Mouse (Mus musculus) liver, embryonic 16.5 days (tissue): ENCODE measurements around the gene Tmod3. TPM values are rescaled to one million over a fixed set of nuclear protein-coding genes. Genes with fewer than 3 reads are reported as not detected.

Source experiments
- ATAC-seq: fragments of 200-750 bp; cut with Nextera tagmentation; 2 replicates; pipeline ENCODE4 v1.8.0; 2017; ENCODE audit warnings: low read depth, mild to moderate bottlenecking, moderate number of reproducible peaks, moderate library complexity
- H3K27ac ChIP-seq: fragments of 300-500 bp; sonication (generic); 2 replicates; pipeline ENCODE4 v1.5.1; 2014; ENCODE audit warnings: mild to moderate bottlenecking, low read length
- H3K27me3 ChIP-seq: fragments of 300-500 bp; sonication (generic); 2 replicates; pipeline ENCODE4 v1.6.1; 2014; ENCODE audit warnings: low read depth, low read length, mixed read lengths; ENCODE audit not compliant: control insufficient read depth, insufficient read depth
- H3K36me3 ChIP-seq: fragments of 300-500 bp; sonication (generic); 2 replicates; pipeline ENCODE4 v1.6.1; 2014; ENCODE audit warnings: mild to moderate bottlenecking; ENCODE audit not compliant: control insufficient read depth, insufficient read depth
- H3K4me1 ChIP-seq: fragments of 300-500 bp; sonication (generic); 2 replicates; pipeline ENCODE4 v1.6.1; 2014; ENCODE audit warnings: low read depth, low read length, mixed read lengths; ENCODE audit not compliant: control insufficient read depth
- H3K4me2 ChIP-seq: fragments of 300-500 bp; sonication (generic); 2 replicates; pipeline ENCODE4 v1.6.1; 2014; ENCODE audit warnings: low read depth, low read length, mixed read lengths
- H3K4me3 ChIP-seq: fragments of 300-500 bp; sonication (generic); 2 replicates; pipeline ENCODE4 v1.5.1; 2014; ENCODE audit warnings: low read depth, mild to moderate bottlenecking, low read length
- H3K9ac ChIP-seq: fragments of 300-500 bp; sonication (generic); 2 replicates; pipeline ENCODE4 v1.6.1; 2014; ENCODE audit warnings: low read depth, low read length
- H3K9me3 ChIP-seq: fragments of 300-500 bp; sonication (generic); replicated peaks from 2 replicates; pipeline ENCODE4 v1.6.1; 2016; ENCODE audit warnings: low read length; ENCODE audit not compliant: control insufficient read depth
- WGBS: fragments of 180-500 bp; shearing (Covaris S2); extraction: QIAGEN DNeasy Blood & Tissue Kit; methylation state at CpG from one replicate; pipeline ENCODE4 v1.1.7; 2014; ENCODE audit not compliant: insufficient replicate concordance; 5-methylcytosine and 5-hydroxymethylcytosine counted together
- polyA plus RNA-seq: library from polyadenylated mRNA; unstranded; fragments of >200 nt; fragmentation: Nextera tagmentation; extraction: Ambion mirVana; gene quantifications from 2 replicates; pipeline ENCODE4 v1.2.1, GENCODE M21; 2015

The Tmod3 gene
- polyA plus RNA-seq, 1 experiment from 2014 or later: 28.2 TPM

DNA sequence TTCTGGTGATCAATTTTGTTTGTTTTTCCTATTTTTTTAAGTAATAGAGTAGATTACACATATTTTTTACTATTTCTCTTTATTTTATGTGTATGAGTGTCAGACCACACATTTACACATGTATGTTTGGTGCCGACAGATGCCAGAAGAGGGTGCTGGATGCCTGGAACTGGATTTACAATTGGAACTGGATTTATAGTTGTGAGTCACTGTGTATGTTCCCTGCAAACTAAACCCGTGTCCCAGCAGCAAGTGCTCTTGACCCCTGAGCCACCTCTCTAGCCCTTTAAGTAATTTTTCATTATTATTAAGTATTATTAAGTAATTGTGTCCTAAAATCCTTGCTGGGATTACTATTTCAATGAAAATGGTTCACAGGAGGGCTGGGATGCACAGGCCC lies 37.2 kb downstream of the Tmod3 start:
- WGBS: 65% methylated on average over 2 of the region's 2 CpGs

DNA sequence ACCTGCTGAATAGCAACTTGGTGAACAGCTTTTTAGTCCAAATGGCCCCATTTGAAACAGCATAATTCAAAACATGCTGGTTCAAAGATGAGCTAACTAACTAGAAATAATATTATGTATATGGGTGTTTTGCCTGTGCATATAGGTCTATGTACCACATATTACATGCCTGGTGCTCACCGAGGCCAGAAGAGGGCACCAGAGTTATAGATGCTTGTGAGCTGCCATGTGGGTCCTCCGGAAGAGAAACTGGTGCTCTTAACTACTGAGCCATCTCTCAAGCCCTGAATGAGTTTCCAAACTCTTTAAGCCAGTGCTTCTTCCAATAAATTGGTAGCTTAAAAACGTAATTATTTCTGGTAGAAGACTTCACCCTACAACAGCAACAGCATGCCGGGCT lies 37.7 kb downstream of the Tmod3 start:
- 43% methylated on average over 4 of the region's 4 CpGs for whole genome bisulfite sequencing
- no peak overlapping the region for H3K4me2 ChIP-seq
- H3K36me3 ChIP-seq: no peaks in the 10 kb centered on the region; the same call in 1 of the 2 replicates
- H3K9ac ChIP-seq: no peak overlapping the region
- no peak overlapping the region for H3K27ac ChIP-seq
- H3K9me3 ChIP-seq: no peaks in the 10 kb centered on the region
- no peaks in the 10 kb centered on the region for H3K27me3 ChIP-seq
- no peaks in the 10 kb centered on the region for H3K4me1 ChIP-seq
- no peak overlapping the region for H3K4me3 ChIP-seq
- no peak for ATAC-seq

More for the DNA sequence above, 37.2 kb downstream of the Tmod3 start:
- no peak overlapping the region for H3K4me3 ChIP-seq
- H3K4me2 ChIP-seq: no peak overlapping the region
- H3K9me3 ChIP-seq: no peaks in the 10 kb centered on the region
- H3K27ac ChIP-seq: no peak overlapping the region
- no peaks in the 10 kb centered on the region; the same call in 1 of the 2 replicates for H3K36me3 ChIP-seq
- peaks cover under 1% of the 10 kb centered on the region; the same call in 1 of the 2 replicates for H3K4me1 ChIP-seq
- ATAC-seq: no peak
- H3K27me3 ChIP-seq: no peaks in the 10 kb centered on the region
- no peak overlapping the region for H3K9ac ChIP-seq

DNA sequence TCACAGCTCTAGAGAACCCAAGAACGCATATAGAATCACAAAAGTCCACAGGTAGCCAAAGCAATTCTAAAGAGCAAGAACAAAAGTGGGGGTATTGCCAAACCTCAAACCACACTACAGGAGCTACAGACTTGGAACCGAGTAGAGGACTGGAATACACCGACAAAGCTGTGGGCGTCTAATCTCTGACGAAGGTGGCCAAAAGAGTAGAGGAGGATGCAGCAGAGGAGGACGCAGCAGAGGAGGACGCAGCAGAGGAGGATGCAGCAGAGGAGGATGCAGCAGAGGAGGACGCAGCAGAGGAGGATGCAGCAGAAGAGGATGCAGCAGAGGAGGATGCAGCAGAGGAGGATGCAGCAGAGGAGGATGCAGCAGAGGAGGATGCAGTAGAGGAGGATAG lies 38.5 kb downstream of the Tmod3 start:
- no peaks in the 10 kb centered on the region for H3K4me1 ChIP-seq
- H3K36me3 ChIP-seq: no peaks in the 10 kb centered on the region; the same call in 1 of the 2 replicates
- H3K27ac ChIP-seq: no peak overlapping the region
- no peak overlapping the region for H3K4me2 ChIP-seq
- no peaks in the 10 kb centered on the region for H3K27me3 ChIP-seq
- no peaks in the 10 kb centered on the region for H3K9me3 ChIP-seq
- no peak overlapping the region for H3K9ac ChIP-seq
- H3K4me3 ChIP-seq: no peak overlapping the region
- WGBS: 69% methylated on average over 8 of the region's 8 CpGs
- ATAC-seq: no peak

DNA sequence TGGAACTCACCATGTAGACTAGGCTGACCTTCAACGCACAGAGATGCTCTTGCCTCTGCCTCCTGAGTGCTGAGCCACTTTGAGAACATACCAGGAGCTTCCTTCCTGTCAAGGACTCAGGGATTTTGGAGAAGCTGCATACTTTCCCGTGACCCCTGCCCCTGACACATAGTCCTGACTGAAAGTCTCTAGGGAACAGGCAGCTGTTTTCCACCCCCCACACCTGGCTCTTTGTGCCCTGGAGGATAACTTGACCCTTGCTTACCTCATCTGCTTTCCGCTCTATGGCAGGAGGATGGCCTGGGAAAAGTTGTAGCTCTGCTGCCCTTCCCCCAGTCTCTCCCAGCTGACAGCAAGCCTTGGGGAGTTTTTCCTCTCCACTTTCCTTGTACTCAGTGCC lies 41.7 kb downstream of the Tmod3 start:
- H3K27me3 ChIP-seq: no peaks in the 10 kb centered on the region
- ATAC-seq: no peak
- no peaks in the 10 kb centered on the region for H3K4me1 ChIP-seq
- H3K9me3 ChIP-seq: no peaks in the 10 kb centered on the region
- H3K4me2 ChIP-seq: no peak overlapping the region
- H3K9ac ChIP-seq: no peak overlapping the region
- no peak overlapping the region for H3K4me3 ChIP-seq
- H3K36me3 ChIP-seq: peaks cover 4% of the 10 kb centered on the region
- 73% methylated on average over 3 of the region's 3 CpGs for WGBS
- no peak overlapping the region for H3K27ac ChIP-seq

DNA sequence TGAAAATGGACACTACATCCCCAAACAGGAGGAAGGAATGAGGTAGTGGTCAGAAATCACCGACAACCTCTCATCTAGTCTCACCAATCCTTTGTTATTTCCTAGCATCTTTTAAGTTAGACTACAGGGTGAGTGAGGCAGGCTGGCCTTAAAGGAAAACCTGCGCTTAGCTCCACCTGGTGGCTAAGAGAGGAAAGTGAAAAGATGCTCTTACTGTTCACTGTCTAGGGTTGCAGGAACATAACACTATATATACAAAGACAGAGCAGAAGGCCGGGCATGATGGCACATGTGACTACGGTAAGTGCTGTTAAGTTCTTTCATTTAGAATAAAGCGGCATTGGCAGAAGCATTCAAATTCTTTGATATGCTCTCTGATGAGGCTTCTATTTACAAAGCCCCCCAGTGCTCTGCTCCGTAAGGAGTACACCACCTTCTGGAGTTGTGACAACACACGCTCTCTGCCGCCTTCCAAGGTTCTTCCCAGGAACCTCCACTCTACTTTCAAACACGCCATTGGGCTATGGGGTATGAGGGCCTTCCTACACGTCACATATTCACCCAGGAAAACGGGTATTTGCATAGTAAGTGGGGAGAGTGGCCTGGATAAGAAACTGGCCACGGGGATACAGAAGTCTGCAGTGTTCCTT lies 43.9 kb downstream of the Tmod3 start:
- H3K27me3 ChIP-seq: no peaks in the 10 kb centered on the region
- H3K36me3 ChIP-seq: peaks cover 4% of the 10 kb centered on the region
- no peak overlapping the region for H3K4me3 ChIP-seq
- H3K27ac ChIP-seq: no peak overlapping the region
- H3K9me3 ChIP-seq: no peaks in the 10 kb centered on the region
- no peak overlapping the region for H3K9ac ChIP-seq
- 0 out of 2 replicates have a peak, but pooled peaks have one; percentile 30 for ATAC-seq
- no peaks in the 10 kb centered on the region for H3K4me1 ChIP-seq
- no peak overlapping the region for H3K4me2 ChIP-seq
- WGBS: 58% methylated on average over 12 of the region's 12 CpGs

DNA sequence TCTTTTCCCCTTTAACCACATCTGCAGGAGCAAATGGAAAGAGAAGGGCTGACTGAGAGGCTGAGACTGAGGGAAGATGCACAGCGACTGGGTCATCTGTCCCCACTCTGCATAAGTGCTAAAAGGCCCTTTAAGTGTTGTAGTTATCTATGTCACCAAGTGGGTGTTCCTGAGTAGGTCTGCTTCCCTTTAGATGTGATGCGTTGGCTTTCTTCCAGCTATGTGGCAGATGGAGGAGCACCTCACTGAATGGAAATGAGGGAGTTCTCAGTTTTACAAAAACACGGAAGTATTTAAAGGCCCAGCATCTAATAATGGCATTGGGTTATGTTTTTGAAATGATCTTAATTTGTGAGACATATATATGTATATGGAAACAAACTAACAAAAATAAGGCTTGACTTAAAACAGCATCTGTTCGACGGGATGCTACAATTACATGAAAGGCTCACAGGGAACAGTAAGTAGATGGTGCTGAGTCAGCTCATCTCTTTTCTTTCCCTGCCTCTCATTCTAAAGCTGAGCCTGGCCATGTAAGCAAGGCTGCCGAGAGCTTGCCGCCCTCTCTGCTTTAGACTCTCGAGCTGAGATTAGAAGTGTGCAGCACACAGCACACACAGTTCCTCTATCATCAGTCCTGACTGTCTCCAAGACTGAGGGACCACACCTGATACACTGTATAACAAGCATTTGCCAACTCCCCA lies 48.1 kb downstream of the Tmod3 start:
- Histone ChIP-seq H3K9me3 (no peaks in the 10 kb centered on the region), H3K4me3 (no peak overlapping the region), H3K4me2 (no peak overlapping the region), H3K27me3 (no peaks in the 10 kb centered on the region), H3K9ac (no peak overlapping the region), H3K36me3 (peaks cover 4% of the 10 kb centered on the region), H3K27ac (no peak overlapping the region), H3K4me1 (no peaks in the 10 kb centered on the region)
- WGBS: 82% methylated on average over 8 of the region's 8 CpGs
- ATAC-seq: no peak

DNA sequence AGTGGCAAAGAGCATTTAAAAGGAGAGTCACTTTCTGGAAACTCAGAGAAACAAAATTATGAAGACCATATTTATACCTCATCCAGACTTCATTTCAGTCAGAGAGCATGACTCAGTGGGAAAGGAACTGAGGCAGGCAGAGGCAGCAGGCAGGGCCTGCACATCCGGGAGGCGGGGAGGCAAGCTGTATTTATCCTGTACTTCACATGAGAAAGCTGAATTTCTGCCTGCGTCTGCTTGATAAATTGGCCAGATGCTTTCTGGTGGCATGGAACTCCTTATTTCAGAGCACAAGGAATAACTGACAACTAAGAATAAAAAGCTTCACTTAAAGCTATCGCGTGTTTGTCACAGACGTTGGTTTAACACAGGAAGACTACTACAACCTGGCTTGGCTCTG lies 55.1 kb downstream of the Tmod3 start:
- no peak for ATAC-seq
- Histone ChIP-seq H3K36me3 (no peaks in the 10 kb centered on the region; the same call in 1 of the 2 replicates), H3K4me2 (no peak overlapping the region), H3K4me1 (no peaks in the 10 kb centered on the region), H3K4me3 (no peak overlapping the region), H3K27ac (no peak overlapping the region), H3K27me3 (no peaks in the 10 kb centered on the region), H3K9ac (no peak overlapping the region), H3K9me3 (no peaks in the 10 kb centered on the region)
- WGBS: 90% methylated on average over 6 of the region's 6 CpGs

DNA sequence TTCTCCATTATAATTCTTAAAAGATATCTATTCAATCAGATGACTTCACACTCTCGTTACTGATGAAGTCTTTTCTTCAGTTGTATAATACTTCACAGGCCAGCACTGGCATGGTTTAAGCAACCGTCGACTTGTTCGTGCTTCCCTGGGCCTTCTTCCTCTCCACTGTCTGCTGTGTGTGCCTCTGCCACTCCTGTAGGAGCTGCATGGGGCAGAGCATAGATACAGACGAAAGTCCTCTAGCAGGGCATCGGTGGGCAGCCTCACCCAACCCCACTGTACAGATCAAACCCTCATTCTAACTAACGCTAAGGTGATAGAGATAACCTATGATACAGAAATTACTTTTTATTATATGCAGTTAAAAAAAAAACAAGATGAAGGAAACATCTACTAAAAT lies 60.9 kb downstream of the Tmod3 start:
- ATAC-seq: no peak
- H3K4me1 ChIP-seq: no peaks in the 10 kb centered on the region
- H3K9ac ChIP-seq: no peak overlapping the region
- no peak overlapping the region for H3K4me3 ChIP-seq
- H3K9me3 ChIP-seq: no peaks in the 10 kb centered on the region
- 80% methylated on average over 7 of the region's 7 CpGs for WGBS
- H3K27ac ChIP-seq: no peak overlapping the region
- H3K36me3 ChIP-seq: peaks cover 3% of the 10 kb centered on the region
- H3K4me2 ChIP-seq: no peak overlapping the region
- H3K27me3 ChIP-seq: no peaks in the 10 kb centered on the region

DNA sequence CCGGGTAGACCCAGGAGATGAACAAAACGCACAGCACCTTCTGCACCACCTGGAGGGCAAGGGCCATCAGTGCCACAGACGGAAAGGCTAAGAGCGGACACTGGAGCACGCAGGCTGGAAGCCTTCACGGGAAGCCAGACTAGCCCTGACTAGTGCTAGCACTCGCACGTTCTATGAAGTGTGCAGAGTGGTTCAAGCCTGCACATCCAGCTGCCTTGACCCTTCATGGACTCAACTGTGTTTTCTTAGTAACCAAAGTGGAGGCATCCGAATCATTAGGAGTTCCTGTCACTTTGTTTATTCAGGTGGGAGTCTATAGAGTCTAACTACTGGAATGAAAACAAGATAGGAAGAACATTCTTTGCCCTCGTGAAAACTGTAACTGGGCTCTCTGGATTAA lies 63.5 kb downstream of the Tmod3 start:
- Histone ChIP-seq H3K4me1 (no peaks in the 10 kb centered on the region), H3K27ac (no peak overlapping the region), H3K9me3 (no peaks in the 10 kb centered on the region), H3K36me3 (peaks cover 3% of the 10 kb centered on the region; the same call in 1 of the 2 replicates), H3K4me2 (no peak overlapping the region), H3K9ac (no peak overlapping the region), H3K4me3 (no peak overlapping the region), H3K27me3 (no peaks in the 10 kb centered on the region)
- no peak for ATAC-seq
- 69% methylated on average over 10 of the region's 10 CpGs for WGBS
